Mouse (Mus musculus) lung, adult 10 weeks (tissue): ENCODE results near the gene Olfr551. TPM values are rescaled to one million over a fixed set of nuclear protein-coding genes. Genes with fewer than 3 reads are reported as not detected.

ENCODE experiments used
- polyA plus RNA-seq: library from polyadenylated mRNA; stranded (reverse); fragments of 350-450 nt; fragmentation: Illumina TruSeq; extraction: RNeasy Lipid Tissue Mini Kit (QIAGEN cat#74804); gene quantifications from one replicate; pipeline ENCODE4 v1.2.3, GENCODE M21; 2014; ENCODE audit warnings: low read depth, low replicate concordance; ENCODE audit not compliant: insufficient read depth

Gene Olfr551
- polyA plus RNA-seq = not detected

GRCm38 (mm10) chr7:102591786-102592185 is at the start of gene Olfr551:
Olfr551 (minus strand) TSS chr7:102591886.

GRCm38 (mm10) chr7:102638132-102638531 is 46.4 kb upstream of the Olfr551 start, which contains the start of gene Olfr554:
Olfr554 (plus strand) TSS chr7:102638432.

GRCm38 (mm10) chr7:102618118-102618517 is 26.4 kb upstream of the Olfr551 start, which contains the start of gene Olfr553:
Olfr553 (minus strand) TSS chr7:102618218.

DNA sequence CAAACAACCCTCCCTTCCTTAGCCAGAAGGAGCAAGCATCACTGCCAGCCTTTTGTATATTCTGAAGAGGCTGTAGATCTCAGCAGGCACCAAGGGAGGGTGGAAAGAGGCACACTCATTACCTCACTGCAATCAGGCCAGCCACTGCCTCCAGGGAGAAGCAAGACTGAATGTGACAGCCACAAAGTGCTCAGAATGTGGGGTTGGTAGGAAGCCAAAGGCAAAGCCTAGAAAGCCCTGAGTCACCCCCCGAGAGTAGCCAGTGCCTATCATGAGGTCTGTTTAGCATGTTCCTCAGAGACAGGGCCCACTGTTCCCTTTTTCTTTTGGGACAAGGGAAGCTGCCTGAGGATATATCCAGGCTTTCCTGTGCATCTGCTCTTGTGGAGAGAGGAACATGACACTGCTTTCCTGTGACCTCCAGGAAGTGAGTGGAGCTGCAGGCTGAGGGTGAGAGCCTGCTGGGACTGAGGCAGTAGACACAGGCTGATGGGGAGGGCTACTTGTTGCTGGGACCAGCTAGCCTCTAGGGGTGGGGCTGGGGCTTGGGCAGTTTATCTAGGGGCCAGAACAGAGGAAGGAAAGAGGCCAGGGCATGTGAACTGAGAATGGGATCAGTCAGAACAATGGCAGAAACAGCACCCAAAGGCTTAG is 5.8 kb upstream of the Olfr551 start, which contains the start of gene Olfr552:
Gene Olfr552 (plus strand): TSS at position 393 of the 654 bp plus-strand sequence.

DNA sequence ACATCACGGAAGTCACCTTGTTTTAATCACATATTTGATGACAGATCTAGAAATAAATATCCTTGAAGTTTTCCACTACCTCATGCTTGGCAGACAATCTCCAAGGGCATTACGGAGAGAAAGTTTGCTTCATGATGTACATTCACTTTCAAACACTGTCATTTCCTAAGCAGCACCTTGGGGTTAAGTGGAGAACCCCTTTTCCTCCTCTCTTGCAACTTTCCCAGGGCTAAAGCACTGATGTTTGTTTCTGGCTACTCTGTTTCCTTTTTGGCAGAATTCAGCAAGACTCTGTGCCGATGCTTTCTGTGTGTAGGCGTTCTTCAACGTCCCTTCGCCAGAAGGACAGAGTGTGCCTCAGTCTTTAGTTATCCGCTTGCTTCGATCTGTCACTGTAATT is 20.5 kb downstream of the Olfr551 start, which contains the start of gene Olfr550:
Gene Olfr550 (plus strand): TSS at position 301 of the 400 bp plus-strand sequence.

GRCm38 (mm10) chr7:102564999-102565997 is 26.4 kb downstream of the Olfr551 start, which contains the start of gene Trim21:
Trim21 (minus strand) TSS chr7:102565486.

GRCm38 (mm10) chr7:102549570-102549969 is 42.1 kb downstream of the Olfr551 start, which contains the start of gene Olfr549:
Olfr549 (plus strand) TSS chr7:102549870.

DNA sequence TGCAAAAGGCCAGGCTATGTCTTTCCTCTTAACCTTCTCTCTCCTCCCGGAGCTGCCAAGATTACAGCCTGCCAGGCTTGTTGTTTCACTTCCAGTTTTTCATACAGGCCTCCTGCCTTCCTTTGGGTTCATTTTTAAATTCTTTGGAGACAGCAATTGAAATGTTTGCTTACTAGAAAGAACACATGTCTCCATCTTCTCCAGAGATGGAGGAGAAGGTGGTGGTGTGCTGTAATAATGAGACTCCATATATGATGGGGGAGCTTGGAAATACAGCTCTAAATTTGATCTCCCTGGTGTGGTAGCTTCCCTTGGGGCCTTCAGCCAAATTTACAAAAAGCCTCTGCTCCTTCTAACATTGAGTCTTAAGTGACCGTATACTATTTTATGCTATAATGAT is 51.1 kb downstream of the Olfr551 start, which contains the start of gene Olfr548-ps1:
Gene Olfr548-ps1 (plus strand): TSS at position 301 of the 400 bp plus-strand sequence.

GRCm38 (mm10) chr7:102534449-102534848 is 57.2 kb downstream of the Olfr551 start, which contains the start of gene Olfr547:
Olfr547 (plus strand) TSS chr7:102534749.

Other genes with a start within 250 kb of the Olfr551 start
- gene Rrm1, start 150.2 kb downstream of the Olfr551 start, polyA plus RNA-seq = 16.6 TPM
- gene Olfr543, start 110.2 kb downstream of the Olfr551 start, polyA plus RNA-seq = not detected
- not detected for gene Olfr544, start 103.6 kb downstream of the Olfr551 start, polyA plus RNA-seq
- gene Olfr545, start 92.3 kb downstream of the Olfr551 start, polyA plus RNA-seq = not detected
- not detected for gene Olfr547, start 57.1 kb downstream of the Olfr551 start, polyA plus RNA-seq
- not detected for gene Olfr548-ps1, start 51.0 kb downstream of the Olfr551 start, polyA plus RNA-seq
- not detected for gene Olfr549, start 42.0 kb downstream of the Olfr551 start, polyA plus RNA-seq
- 9.4 TPM for gene Trim21, start 26.4 kb downstream of the Olfr551 start, polyA plus RNA-seq
- gene Olfr550, start 20.4 kb downstream of the Olfr551 start, polyA plus RNA-seq = 1.3 TPM
- gene Olfr552, start 5.9 kb upstream of the Olfr551 start, polyA plus RNA-seq = not detected
- not detected for gene Olfr553, start 26.3 kb upstream of the Olfr551 start, polyA plus RNA-seq
- gene Olfr554, start 46.5 kb upstream of the Olfr551 start, polyA plus RNA-seq = not detected
- not detected for gene Olfr555, start 66.9 kb upstream of the Olfr551 start, polyA plus RNA-seq
- gene Olfr556, start 73.0 kb upstream of the Olfr551 start, polyA plus RNA-seq = not detected
- gene Trim68, start 95.4 kb upstream of the Olfr551 start, polyA plus RNA-seq = 7.2 TPM
- gene Olfr557, start 104.0 kb upstream of the Olfr551 start, polyA plus RNA-seq = not detected
- gene Olfr558, start 110.3 kb upstream of the Olfr551 start, polyA plus RNA-seq = 0.21 TPM
- not detected for gene Olfr33, start 127.2 kb upstream of the Olfr551 start, polyA plus RNA-seq
- gene Olfr559, start 135.6 kb upstream of the Olfr551 start, polyA plus RNA-seq = not detected
- not detected for gene Olfr560, start 167.5 kb upstream of the Olfr551 start, polyA plus RNA-seq
- not detected for gene Olfr78, start 167.6 kb upstream of the Olfr551 start, polyA plus RNA-seq
- gene Olfr561, start 179.3 kb upstream of the Olfr551 start, polyA plus RNA-seq = not detected
- gene Olfr564, start 211.6 kb upstream of the Olfr551 start, polyA plus RNA-seq = not detected